Mouse (Mus musculus) ZHBTc4 (cell line): ENCODE data around the gene Hmga1.

Source experiments
- DNase-seq: peaks from one replicate; pipeline ENCODE4 v3.0.0-alpha.2; 2011; ENCODE audit warnings: low read depth, low spot score

Gene Hmga1

GRCm38 (mm10) chr17:27559596-27559995, 3.3 kb downstream of the Hmga1 start:
- DNase-seq, result no peak

- DNase-seq, result no peak
Measured at GRCm38 (mm10) chr17:27560926-27561480, 4.7 kb downstream of the Hmga1 start.

DNA sequence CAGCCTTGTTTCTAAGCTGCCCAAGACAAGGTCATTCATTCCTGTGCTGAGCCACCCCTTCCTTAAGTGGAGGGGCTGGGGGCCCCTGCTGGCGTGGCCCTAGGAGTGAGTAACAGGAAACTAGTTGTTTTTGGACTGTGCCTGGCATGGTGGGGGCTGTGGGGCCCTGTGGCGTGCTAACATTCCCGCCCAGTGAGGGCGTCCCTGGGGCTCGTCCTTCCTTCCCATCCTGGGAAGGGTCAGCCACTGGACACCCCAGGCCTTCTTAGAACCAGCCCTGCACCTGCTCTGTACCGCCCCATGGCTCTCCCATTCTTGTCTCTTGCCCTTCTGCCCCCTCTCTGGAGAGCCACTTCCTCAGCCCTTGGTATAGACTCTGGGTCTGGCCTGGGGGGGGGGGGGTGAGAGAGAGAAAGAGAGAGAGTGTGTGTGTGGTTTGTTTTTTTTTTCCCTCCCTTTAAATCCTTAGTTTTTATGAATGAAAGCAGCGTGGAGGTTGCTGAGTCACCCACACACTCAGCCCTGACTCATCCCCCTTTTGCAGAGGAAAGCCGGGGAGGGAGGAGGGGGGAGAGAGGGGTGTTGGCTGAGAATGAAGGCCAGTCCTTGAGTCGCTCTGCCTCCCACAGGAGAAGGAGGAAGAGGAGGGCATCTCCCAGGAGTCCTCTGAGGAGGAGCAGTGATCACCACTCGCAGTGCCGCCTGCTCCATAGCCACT, 5.7 kb downstream of the Hmga1 start:
- no peak for DNase-seq

DNA sequence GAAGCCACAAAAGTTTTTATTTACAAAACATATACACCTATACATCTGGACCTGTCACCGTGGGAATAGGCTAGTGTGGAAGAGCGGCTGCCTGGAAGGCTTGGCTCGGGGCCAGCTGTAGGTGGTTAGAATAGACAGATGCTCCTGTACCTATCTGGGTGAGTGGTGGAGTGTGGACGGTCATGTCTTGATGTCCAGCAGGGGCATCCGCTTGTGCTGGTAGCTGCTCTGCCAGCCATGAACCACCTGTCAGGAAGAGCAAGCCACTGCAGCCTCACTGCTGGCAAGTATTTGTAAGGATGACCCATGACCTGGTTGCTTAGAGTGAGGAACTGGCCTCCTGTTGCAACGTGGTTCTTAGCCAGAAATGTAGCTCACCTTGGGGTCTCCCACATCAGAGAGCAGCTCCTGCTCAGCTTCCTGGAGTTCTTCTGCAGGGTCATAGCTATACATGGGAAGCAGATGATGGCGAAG, 7.5 kb downstream of the Hmga1 start:
- DNase-seq, result no peak

- DNase-seq, result no peak
Measured at GRCm38 (mm10) chr17:27564391-27565162, 8.3 kb downstream of the Hmga1 start.

- DNase-seq, result peak; percentile 97
Measured at GRCm38 (mm10) chr17:27565163-27565941, 9.1 kb downstream of the Hmga1 start, which contains the start of gene AI413582. Gene AI413582, minus strand, starts transcription at chr17:27565756.

DNA sequence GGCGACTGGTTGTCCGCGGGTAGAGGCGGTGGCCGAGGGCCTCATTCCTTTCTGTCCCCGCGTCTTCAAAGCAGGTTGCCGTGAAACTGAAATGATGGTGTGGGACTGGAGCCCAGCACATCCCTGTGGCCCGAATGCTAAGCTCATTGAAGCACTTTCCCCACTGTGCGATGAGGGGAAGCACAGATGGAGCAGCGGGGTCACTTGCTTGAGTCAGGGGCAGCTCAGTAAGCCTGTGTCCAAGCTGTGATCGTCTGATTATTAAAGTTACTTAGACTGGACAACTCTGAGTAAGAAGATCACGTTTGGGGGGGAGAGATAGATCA, 9.6 kb downstream of the Hmga1 start:
- no peak for DNase-seq

DNA sequence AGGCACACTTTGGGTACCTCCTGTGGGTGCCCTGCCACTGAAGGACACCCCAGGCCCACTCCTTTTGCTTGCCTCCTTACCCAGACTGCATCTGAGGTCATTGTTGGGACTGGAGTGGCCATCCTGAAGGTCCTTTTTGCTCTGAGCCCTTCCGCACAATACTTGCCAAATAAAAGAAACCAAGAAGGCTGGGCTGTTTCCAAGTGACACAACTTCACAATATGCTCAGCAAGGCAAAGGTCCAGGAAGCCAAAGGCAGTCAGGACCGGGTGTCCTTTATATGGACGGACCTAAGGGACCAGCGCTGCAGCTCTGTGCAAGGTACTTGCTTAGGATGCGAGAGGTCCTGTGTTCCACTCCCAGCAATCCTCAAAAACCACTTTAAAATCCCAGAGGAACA, 11.9 kb downstream of the Hmga1 start:
- DNase-seq, result no peak

- no peak for DNase-seq
Measured at GRCm38 (mm10) chr17:27571315-27571714, 15.0 kb downstream of the Hmga1 start.

GRCm38 (mm10) chr17:27573772-27574320, 17.5 kb downstream of the Hmga1 start:
- no peak for DNase-seq

DNA sequence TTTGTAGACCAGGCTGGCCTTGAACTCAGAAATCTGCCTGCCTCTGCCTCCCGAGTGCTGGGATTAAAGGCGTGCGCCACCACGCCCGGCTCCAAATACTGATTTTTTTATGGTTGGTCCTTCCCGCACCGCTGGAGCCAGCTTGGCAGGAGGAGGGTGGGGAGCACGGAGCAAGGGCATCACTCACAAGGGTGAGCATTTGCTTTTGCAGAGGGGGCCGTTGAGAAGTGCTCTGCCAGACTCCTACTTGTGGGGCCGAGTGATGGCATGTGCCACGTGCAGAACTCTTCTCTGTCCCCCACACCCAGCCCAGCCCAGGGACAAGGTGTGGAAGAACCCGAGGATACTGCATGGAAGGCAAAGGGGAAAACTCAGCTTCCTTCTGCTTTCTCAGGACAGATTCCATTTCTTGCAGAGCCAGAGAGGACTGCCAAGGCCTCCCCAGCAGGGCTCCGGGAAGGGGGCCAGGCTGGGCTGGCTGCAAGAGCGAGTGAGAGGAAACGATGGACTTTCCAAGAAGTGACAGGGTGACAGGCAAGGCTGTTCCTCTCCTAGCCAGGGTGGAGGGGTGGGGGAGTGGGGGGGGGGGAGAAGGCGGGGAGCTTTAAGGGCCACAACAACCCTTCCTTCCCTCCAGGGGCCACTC, 18.3 kb downstream of the Hmga1 start:
- no peak for DNase-seq

DNA sequence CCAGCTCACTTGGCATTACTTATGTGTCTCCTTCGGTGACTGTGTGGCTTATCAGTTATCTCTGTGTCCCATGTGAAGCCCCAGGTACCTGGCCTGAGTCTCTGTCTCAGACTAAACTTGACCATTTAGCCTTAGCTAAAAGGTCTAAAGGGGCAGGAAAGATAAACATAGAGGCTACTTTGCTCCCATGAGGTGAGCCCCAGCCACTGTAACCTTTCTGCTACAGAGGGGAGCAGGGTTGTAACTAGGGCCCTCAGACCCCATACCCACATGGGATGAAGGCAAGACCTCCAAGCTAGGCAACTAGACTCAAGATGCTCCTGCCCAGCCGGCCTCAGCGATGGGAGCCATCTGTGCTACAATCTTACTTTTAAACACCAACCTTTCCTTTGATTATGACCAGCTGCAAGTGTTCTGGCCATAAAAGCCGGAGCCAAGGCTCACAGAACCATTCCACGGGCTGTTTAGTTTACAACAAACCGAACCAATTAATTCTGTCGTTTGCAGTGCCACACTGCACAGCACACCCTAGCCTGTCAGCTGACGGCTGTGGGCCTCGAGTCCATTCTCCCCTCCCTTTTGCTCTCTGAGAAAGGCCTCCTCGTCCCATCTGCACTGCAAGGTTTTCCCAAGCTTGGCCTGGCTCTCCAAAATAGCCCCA, 18.9 kb downstream of the Hmga1 start:
- no peak for DNase-seq

GRCm38 (mm10) chr17:27576056-27576455, 19.8 kb downstream of the Hmga1 start:
- no peak for DNase-seq

DNA sequence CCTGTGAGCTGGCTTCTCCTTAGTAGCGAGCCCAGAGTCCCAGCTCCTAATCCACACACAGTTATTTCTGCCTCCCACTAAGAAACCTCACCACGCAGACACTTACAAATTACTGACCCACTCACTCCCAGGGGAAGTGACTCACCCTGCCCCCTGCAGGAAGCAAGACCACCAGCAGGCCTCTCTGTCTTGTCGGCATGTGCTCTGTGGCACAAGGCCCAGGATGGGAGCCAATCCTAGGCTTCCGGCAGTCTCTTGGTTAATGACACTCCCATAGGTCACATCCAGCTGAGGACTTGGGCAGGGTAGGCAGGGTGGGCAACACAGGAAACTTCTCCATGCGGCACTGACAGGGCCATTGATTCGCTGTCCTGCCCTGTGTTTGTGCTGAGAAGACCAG, 21.2 kb downstream of the Hmga1 start:
- DNase-seq, result peak; percentile 77

- no peak for DNase-seq
Measured at GRCm38 (mm10) chr17:27578487-27578886, 22.2 kb downstream of the Hmga1 start.

DNA sequence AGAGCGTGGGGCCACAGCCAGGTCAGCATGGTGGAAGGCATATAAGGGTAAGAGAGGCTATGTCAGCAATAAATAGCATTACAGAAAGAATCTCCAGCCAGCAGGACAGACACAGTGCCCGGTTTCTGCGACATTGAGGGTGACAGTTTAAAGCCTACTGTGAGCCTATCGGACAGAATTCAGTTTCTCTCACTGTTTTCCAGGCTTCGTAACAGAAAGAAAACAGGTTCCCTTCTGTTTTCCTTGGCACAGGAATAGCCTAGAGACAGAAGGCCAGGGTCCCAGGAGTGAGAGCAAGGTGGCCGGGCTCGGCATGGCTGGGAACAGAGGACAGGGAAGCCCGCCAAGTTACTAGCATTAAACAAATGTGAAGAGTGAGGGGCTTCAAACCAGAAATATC, 23.5 kb downstream of the Hmga1 start:
- DNase-seq, result no peak

GRCm38 (mm10) chr17:27580392-27581068, 24.2 kb downstream of the Hmga1 start:
- DNase-seq, result peak; percentile 53

- peak; percentile 70 for DNase-seq
Measured at GRCm38 (mm10) chr17:27583185-27583894, 27.0 kb downstream of the Hmga1 start.

DNA sequence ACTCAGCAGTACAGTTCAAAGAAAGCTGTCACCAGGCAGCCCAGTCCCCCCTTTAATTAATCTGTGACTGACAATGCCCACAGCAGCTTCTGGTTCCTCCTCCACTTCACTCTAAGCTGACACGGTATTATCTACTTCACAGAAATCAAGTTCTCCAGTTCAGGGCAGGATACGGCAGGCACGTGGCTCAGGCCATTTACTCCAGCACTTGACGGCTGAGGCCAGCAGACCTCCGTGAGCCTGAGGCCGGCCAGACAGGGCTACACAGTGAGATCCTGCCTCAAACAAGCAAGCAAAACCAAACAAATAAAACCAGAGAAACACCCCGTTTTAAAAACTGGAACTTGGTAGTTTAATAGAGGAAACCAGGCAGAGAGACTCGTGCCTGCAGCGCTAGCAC, 30.4 kb downstream of the Hmga1 start:
- DNase-seq, result no peak
